Comparison of ENCODE assay signal across 22 mouse cellular contexts in the genomic region with DNA sequence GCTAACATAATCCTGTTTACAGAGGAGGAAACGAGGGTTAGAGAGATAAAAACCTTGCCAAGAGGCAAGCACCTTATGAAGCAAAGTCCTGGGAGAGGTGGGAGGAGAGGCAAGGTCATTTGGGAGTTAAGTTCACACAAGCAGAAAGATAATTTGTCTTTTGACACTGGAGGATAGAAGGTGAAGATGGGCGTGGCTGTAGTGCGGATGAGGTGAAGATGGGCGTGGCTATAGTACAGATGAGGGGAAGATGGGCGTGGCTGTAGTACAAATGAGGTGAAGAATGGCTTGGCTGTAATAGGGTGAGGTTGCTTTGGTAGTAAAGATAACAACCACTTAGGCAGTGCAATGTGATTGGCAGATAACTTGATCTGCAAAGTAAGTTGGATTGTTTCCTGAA. TPM values are rescaled to one million over a fixed set of nuclear protein-coding genes. Genes with fewer than 3 reads are reported as not detected.
A peak's percentile ranks its signal among the peaks of the same experiment; 100 is the strongest.
DNase-seq lines count a peak whose midpoint lies in the region; ATAC-seq and TF ChIP-seq lines count a peak whose summit lies in the region.
"Had no signal": no experiment of that assay in that cellular context is flagged by ENCODE, and none has a peak within 500 bp of the region (broad histone marks: within the 10 kb centered on the region; RNA-seq: fewer than 3 reads in every experiment).

No protein-coding gene starts in this region.

- intact Hi-C loops in gastrocnemius, adult 2 months (cut with DNase I), result no loop called here
- intact Hi-C loops in left cerebral cortex, postnatal 14 days (cut with DNase I), result loop anchor here (5.0 kb wide), 1 partner anchor 134 kb away; a partner anchor contains a TSS

- ATAC-seq in intestine, embryonic 15.5 days, result peak; percentile 77
- ATAC-seq in intestine, postnatal 0 days, result no peak
- ATAC-seq in liver, embryonic 11.5 days (replicated peaks; ENCODE audit: low FRiP score), result peak; percentile 51
- peak; percentile 89 for ATAC-seq in megakaryocyte-erythroid progenitor cell, adult 5-6 weeks (replicated peaks; ENCODE audit: low FRiP score, low TSS enrichment, poor library complexity, severe bottlenecking)
- ATAC-seq: activated CD4-positive, CD25-positive, alpha-beta regulatory T cell, adult 4 months; forebrain, postnatal 0 days; hindbrain, embryonic 16.5 days had no signal

- peak; percentile 76 for DNase-seq in ZHBTc4 (ENCODE audit: low read depth, low spot score)
- no peak for DNase-seq in liver, embryonic 11.5 days (ENCODE audit: low spot score)
- no peak for DNase-seq in gastrocnemius, adult 2 months
- no peak for DNase-seq in left cerebral cortex, postnatal 14 days (ENCODE audit: low spot score in 2 of 2)
- no peak for DNase-seq in adrenal gland, postnatal 25 days
- DNase-seq: adrenal gland, postnatal 14 days; cerebellum, adult 8-10 months; forebrain, postnatal 0 days; heart, postnatal 4 days; kidney, adult 8-10 months; kidney, postnatal 25 days; left cerebral cortex, postnatal 4 days; right cerebral cortex, postnatal 25 days; thymus, postnatal 14 days had no signal

- H3K4me1 ChIP-seq in intestine, embryonic 15.5 days (replicated peaks), result no peaks in the 10 kb centered on the region
- no peaks in the 10 kb centered on the region for H3K4me1 ChIP-seq in intestine, postnatal 0 days (replicated peaks; ENCODE audit: control insufficient read depth, insufficient read depth, low read length)
- H3K4me1 ChIP-seq in liver, embryonic 11.5 days (replicated peaks; ENCODE audit: control insufficient read depth, insufficient read depth, low read length), result peaks cover 3% of the 10 kb centered on the region; the same call in 1 of the 2 replicates
- H3K4me1 ChIP-seq: heart, embryonic 15.5 days; midbrain, embryonic 10.5 days had no signal

- no peak overlapping the region for H3K4me3 ChIP-seq in intestine, embryonic 15.5 days (replicated peaks)
- H3K4me3 ChIP-seq in intestine, postnatal 0 days (ENCODE audit: low read depth, low read length), result no peak overlapping the region
- H3K4me3 ChIP-seq in liver, embryonic 11.5 days (ENCODE audit: low read depth, low read length), result no peak overlapping the region
- H3K4me3 ChIP-seq in gastrocnemius, adult 2 months, result no peak overlapping the region
- H3K4me3 ChIP-seq: heart, embryonic 15.5 days; midbrain, embryonic 10.5 days had no signal

- H3K36me3 ChIP-seq in intestine, embryonic 15.5 days, result peaks cover 26% of the 10 kb centered on the region
- peaks cover 56% of the 10 kb centered on the region for H3K36me3 ChIP-seq in intestine, postnatal 0 days (ENCODE audit: control insufficient read depth, insufficient read depth)
- peaks cover 32% of the 10 kb centered on the region for H3K36me3 ChIP-seq in liver, embryonic 11.5 days (ENCODE audit: control insufficient read depth, insufficient read depth, low read length)

- 59% methylated on average over 5 of the region's 5 CpGs for WGBS in intestine, embryonic 15.5 days
- 49% methylated on average over 5 of the region's 5 CpGs for WGBS in intestine, postnatal 0 days
- 63% methylated on average over 5 of the region's 5 CpGs for WGBS in liver, embryonic 11.5 days

- H3K27ac ChIP-seq in intestine, embryonic 15.5 days, result no peak overlapping the region
- no peak overlapping the region for H3K27ac ChIP-seq in intestine, postnatal 0 days (ENCODE audit: low read depth, low read length)
- H3K27ac ChIP-seq in liver, embryonic 11.5 days (ENCODE audit: low read depth, low read length), result no peak overlapping the region
- no peak overlapping the region for H3K27ac ChIP-seq in gastrocnemius, adult 2 months
- H3K27ac ChIP-seq: heart, embryonic 15.5 days; midbrain, embryonic 10.5 days had no signal

- no peak for TF ChIP-seq CTCF in intestine, postnatal 0 days (IDR thresholded peaks at IDR 0.05; ENCODE audit: low read depth)
- no peak for TF ChIP-seq CTCF in gastrocnemius, adult 2 months (IDR thresholded peaks at IDR 0.05)

- no peaks in the 10 kb centered on the region for H3K27me3 ChIP-seq in intestine, embryonic 15.5 days (replicated peaks)
- H3K27me3 ChIP-seq in intestine, postnatal 0 days (replicated peaks; ENCODE audit: control insufficient read depth, insufficient read depth, low read length), result no peaks in the 10 kb centered on the region
- no peaks in the 10 kb centered on the region for H3K27me3 ChIP-seq in liver, embryonic 11.5 days (replicated peaks; ENCODE audit: control insufficient read depth, insufficient read depth, low read length)
- H3K27me3 ChIP-seq: CH12.LX; heart, embryonic 15.5 days had no signal

- no peak overlapping the region for H3K4me2 ChIP-seq in intestine, embryonic 15.5 days (replicated peaks)
- no peak overlapping the region for H3K4me2 ChIP-seq in intestine, postnatal 0 days (replicated peaks; ENCODE audit: low read depth)
- no peak overlapping the region for H3K4me2 ChIP-seq in liver, embryonic 11.5 days
- H3K4me2 ChIP-seq: heart, embryonic 15.5 days had no signal

- no peaks in the 10 kb centered on the region for H3K9me3 ChIP-seq in intestine, embryonic 15.5 days
- no peaks in the 10 kb centered on the region for H3K9me3 ChIP-seq in intestine, postnatal 0 days (ENCODE audit: control insufficient read depth)
- H3K9me3 ChIP-seq in liver, embryonic 11.5 days (ENCODE audit: control insufficient read depth, low read length), result no peaks in the 10 kb centered on the region
- H3K9me3 ChIP-seq: heart, embryonic 15.5 days; midbrain, embryonic 10.5 days had no signal

- no peak overlapping the region for H3K9ac ChIP-seq in intestine, embryonic 15.5 days
- no peak overlapping the region for H3K9ac ChIP-seq in intestine, postnatal 0 days (ENCODE audit: low read depth, low read length)
- no peak overlapping the region for H3K9ac ChIP-seq in liver, embryonic 11.5 days (ENCODE audit: low read depth, low read length)
- H3K9ac ChIP-seq: forebrain, postnatal 0 days; heart, embryonic 15.5 days had no signal

RNA-seq across cellular contexts. Expression of a gene that starts 18.5 kb away (rescaled TPM):
- 99.3 and 104 TPM in 2 replicates for polyA plus RNA-seq in intestine, embryonic 15.5 days (2015; fragmentation: Nextera tagmentation; extraction: Ambion mirVana)
- polyA plus RNA-seq in intestine, postnatal 0 days (2015; fragmentation: Nextera tagmentation; extraction: Ambion mirVana), result 47.4 and 48.3 TPM in 2 replicates
- polyA plus RNA-seq in liver, embryonic 11.5 days (2014; fragmentation: Nextera tagmentation; extraction: Ambion mirVana), result 113 and 115 TPM in 2 replicates
- 57.8 and 63.6 TPM in 2 replicates for total RNA-seq in megakaryocyte-erythroid progenitor cell, adult 5-6 weeks (2014; fragmentation: Nextera tagmentation)
- total RNA-seq in megakaryocyte-erythroid progenitor cell, adult 5-6 weeks (2017), result 73.7 and 83.3 TPM in 2 replicates
- total RNA-seq in gastrocnemius, adult 2 months (2021), result 10 to 100 TPM; 74.2 to 82.9 TPM
- 100 to 1,000 TPM; 102 to 108 TPM for total RNA-seq in left cerebral cortex, postnatal 14 days (2021)
- 84.8 and 93.5 TPM in 2 replicates for total RNA-seq in adrenal gland, postnatal 25 days (2021)

RNA-seq across cellular contexts. Expression of a gene that starts 22.7 kb away (rescaled TPM):
- polyA plus RNA-seq in intestine, embryonic 15.5 days (2015; fragmentation: Nextera tagmentation; extraction: Ambion mirVana), result 1.6 and 1.9 TPM in 2 replicates
- polyA plus RNA-seq in intestine, postnatal 0 days (2015; fragmentation: Nextera tagmentation; extraction: Ambion mirVana), result 0.39 and 0.40 TPM in 2 replicates
- 0.82 and 1.2 TPM in 2 replicates for polyA plus RNA-seq in liver, embryonic 11.5 days (2014; fragmentation: Nextera tagmentation; extraction: Ambion mirVana)
- total RNA-seq in megakaryocyte-erythroid progenitor cell, adult 5-6 weeks (2014; fragmentation: Nextera tagmentation), result not detected in 2 replicates
- 0.69 TPM in 1 of 2 replicates, not detected in the other for total RNA-seq in megakaryocyte-erythroid progenitor cell, adult 5-6 weeks (2017)
- 1 to 10 TPM in 1 of 2 experiments, under 1 TPM in 1; 0.84 to 1.3 TPM for total RNA-seq in gastrocnemius, adult 2 months (2021)
- total RNA-seq in left cerebral cortex, postnatal 14 days (2021), result 1 to 10 TPM; 1.9 to 4.0 TPM
- 2.4 and 2.5 TPM in 2 replicates for total RNA-seq in adrenal gland, postnatal 25 days (2021)
- total RNA-seq: CH12.LX had no signal
